Mouse (Mus musculus): ENCODE data around the gene Tasp1.
"Not testable (repeated sequence)": the region's sequence is repeated elsewhere in the genome, so short reads cannot be mapped to it uniquely, and the experiment has no call there.

Gene Tasp1

GRCm38 (mm10) chr2:140066353-140067314 lies at the start of gene Tasp1:
TSS of gene Tasp1 (minus strand) at chr2:140066805.
- peak; percentile 97 for DNase-seq

- no peak for DNase-seq
Observed at GRCm38 (mm10) chr2:140113851-140114250, 47.2 kb upstream of the Tasp1 start.

- no peak for DNase-seq
Observed at GRCm38 (mm10) chr2:140108945-140109344, 42.3 kb upstream of the Tasp1 start.

- peak; percentile 41 for DNase-seq
Observed at GRCm38 (mm10) chr2:140107641-140108040, 41.0 kb upstream of the Tasp1 start.

- DNase-seq = no peak
Observed at GRCm38 (mm10) chr2:140104951-140105350, 38.3 kb upstream of the Tasp1 start.

- no peak for DNase-seq
Observed at GRCm38 (mm10) chr2:140100551-140101474, 34.2 kb upstream of the Tasp1 start.

GRCm38 (mm10) chr2:140099971-140100370 lies 33.4 kb upstream of the Tasp1 start:
- peak; percentile 61 for DNase-seq

- DNase-seq = no peak
Observed at GRCm38 (mm10) chr2:140097131-140097591, 30.6 kb upstream of the Tasp1 start.

GRCm38 (mm10) chr2:140096034-140096433 lies 29.4 kb upstream of the Tasp1 start:
- DNase-seq = no peak

- DNase-seq = no peak
Observed at GRCm38 (mm10) chr2:140093433-140093832, 26.8 kb upstream of the Tasp1 start.

- DNase-seq = no peak
Observed at GRCm38 (mm10) chr2:140084245-140084644, 17.6 kb upstream of the Tasp1 start.

- no peak for DNase-seq
Observed at GRCm38 (mm10) chr2:140080747-140081577, 14.4 kb upstream of the Tasp1 start.

- DNase-seq = not testable (repeated sequence)
Observed at GRCm38 (mm10) chr2:140079284-140079683, 12.7 kb upstream of the Tasp1 start.

GRCm38 (mm10) chr2:140078600-140079280 lies 12.1 kb upstream of the Tasp1 start:
- no peak for DNase-seq

GRCm38 (mm10) chr2:140077476-140077875 lies 10.9 kb upstream of the Tasp1 start:
- no peak for DNase-seq

GRCm38 (mm10) chr2:140075150-140075549 lies 8.5 kb upstream of the Tasp1 start:
- no peak for DNase-seq

GRCm38 (mm10) chr2:140067516-140067915 lies 911 bp upstream of the Tasp1 start:
- no peak for DNase-seq

- no peak for DNase-seq
Observed at GRCm38 (mm10) chr2:140065676-140066075, 929 bp downstream of the Tasp1 start.

GRCm38 (mm10) chr2:140061481-140061880 lies 5.1 kb downstream of the Tasp1 start:
- no peak for DNase-seq

- DNase-seq = no peak
Observed at GRCm38 (mm10) chr2:140060092-140060867, 6.3 kb downstream of the Tasp1 start.

GRCm38 (mm10) chr2:140058125-140058524 lies 8.5 kb downstream of the Tasp1 start:
- DNase-seq = no peak

Data from lung, postnatal 36 days (tissue).